Mouse (Mus musculus) liver, postnatal 0 days (tissue): ENCODE results near the gene Slc6a6.

Experiments
- CTCF ChIP-seq: sonication (generic); IDR thresholded peaks from 2 replicates; pipeline ENCODE4 v1.5.1; 2016; ENCODE audit warnings: antibody characterized with exemption, low read depth
- EP300 ChIP-seq: IDR thresholded peaks from 2 replicates; pipeline ENCODE4 v1.6.1; 2016; ENCODE audit warnings: antibody characterized with exemption, low read depth, mild to moderate bottlenecking

- TF ChIP-seq CTCF (no peak), EP300 (no peak)
Observed at GRCm38 (mm10) chr6:91685533-91685883, 1.7 kb downstream of the Slc6a6 start.
